Mouse (Mus musculus) layer of hippocampus, postnatal 14 days (tissue): ENCODE data around the gene Commd9. TPM values are rescaled to one million over a fixed set of nuclear protein-coding genes. Genes with fewer than 3 reads are reported as not detected.

Experiments used
- DNase-seq, 2 experiments: peaks; one replicate each; pipeline ENCODE4 v3.0.0; 2021 to 2022; ENCODE audit warnings: low spot score in 2 of 2, mixed read lengths in 1 of 2
- total RNA-seq, 2 experiments: library from RNA; stranded (reverse); gene quantifications; 2 replicates each; pipeline ENCODE4 v1.2.3; 2021

Commd9 gene
- total RNA-seq, 2 experiments from 2014 or later: 37.5 to 43.3 TPM

GRCm38 (mm10) chr2:101908773-101909172 lies 22.7 kb downstream of the Commd9 start:
- DNase-seq: no peak

DNA sequence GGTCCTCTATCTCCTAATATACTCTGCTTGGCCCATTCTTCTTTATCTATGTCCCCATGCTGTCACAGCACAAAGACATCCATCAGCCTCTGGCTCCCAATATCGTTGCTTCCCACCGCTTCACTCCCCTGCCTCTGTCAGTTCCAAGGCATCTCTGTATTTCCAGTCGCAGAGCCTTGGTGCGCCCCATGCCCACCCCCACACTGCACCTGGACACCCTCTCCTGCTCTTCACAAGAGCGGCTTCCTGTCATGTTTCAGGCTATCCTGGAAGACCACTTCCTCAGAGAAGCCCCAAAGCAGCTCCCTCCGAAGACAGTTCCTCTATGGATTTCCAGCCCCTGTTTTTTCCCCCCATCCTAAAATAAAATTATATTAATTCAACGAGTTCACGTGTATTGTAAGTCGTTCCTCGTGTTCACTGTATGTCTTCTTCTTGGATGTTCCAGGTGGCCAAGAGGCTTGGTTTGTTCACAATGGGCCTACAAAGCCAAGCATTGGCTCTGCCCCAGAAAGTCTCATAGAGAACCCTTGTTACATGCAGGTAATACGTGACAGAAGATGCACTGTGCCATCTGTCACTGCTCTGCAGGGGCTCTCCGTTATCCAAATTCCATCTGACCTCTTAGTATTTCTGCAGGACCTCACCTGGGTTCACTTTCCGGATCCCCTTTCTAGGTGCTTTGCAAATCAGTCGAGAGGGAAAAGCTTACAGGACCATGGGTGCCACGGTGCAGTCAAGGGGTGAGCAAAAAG lies 23.5 kb downstream of the Commd9 start:
- DNase-seq: no peak

DNA sequence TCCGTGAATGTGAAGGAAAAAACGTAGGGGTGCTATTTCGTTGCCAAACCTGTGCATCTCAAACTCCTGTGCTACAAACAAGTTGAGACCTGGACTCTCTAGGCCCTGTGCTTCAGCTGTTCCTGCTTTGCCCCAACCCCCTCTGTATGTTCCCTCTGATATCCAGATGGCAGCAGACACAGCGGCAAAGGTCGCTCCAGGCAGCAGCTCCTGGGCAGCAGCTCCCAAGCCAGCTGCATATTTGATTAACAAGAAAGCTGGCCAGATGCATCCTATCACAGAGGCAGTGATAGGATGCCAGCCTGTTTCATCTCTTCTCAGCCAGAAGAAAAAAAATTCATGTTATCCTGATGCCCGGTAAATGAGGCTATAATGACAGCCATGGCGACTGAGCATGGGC lies 32.5 kb downstream of the Commd9 start:
- no peak for DNase-seq

DNA sequence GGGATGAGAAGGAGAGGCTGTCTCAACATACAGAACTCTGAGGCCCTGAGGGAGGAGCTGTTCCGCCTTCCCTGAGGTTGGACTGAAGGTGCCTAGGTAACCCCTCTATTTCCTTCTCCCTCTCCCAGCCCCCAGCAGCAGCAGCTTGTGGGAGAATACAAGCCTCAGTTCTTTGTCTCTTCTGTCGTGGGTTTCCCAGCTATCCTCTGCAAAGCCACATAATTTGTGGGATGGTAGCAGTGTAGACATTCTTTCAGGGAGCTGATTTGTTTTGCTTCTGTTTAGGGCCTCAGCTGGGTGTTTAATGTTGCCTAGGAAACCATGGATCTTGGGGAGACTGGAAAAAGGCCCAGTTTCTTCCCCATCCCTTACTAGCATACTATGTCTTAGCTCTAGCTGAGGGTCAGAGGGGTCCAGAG lies 34.1 kb downstream of the Commd9 start:
- DNase-seq: no peak

- DNase-seq: no peak
These were observed 36.3 kb downstream of the Commd9 start for GRCm38 (mm10) chr2:101922302-101922701.

DNA sequence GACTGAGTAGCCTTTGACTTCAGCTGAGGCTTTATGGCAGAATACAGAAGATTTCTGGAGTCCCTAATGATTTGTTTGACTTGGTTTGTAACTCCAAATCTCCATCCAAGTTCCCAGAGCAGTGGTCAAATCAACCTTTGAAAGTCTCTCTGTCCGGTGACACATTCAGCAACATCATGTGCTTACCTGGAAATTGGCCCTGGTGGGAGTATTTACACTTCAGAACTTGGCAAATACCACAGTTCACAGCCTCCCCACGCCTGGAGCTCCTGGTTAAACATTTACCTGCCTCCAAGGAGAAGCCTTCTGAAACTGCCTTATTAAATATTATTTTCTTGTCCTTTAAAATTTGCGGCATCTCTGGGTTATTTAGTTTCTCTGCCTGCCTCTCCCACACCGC lies 37.1 kb downstream of the Commd9 start:
- DNase-seq: no peak

- DNase-seq: no peak
These were observed 39.1 kb downstream of the Commd9 start for GRCm38 (mm10) chr2:101925183-101925582.

- no peak for DNase-seq
These were observed 39.6 kb downstream of the Commd9 start for GRCm38 (mm10) chr2:101925591-101926188.

DNA sequence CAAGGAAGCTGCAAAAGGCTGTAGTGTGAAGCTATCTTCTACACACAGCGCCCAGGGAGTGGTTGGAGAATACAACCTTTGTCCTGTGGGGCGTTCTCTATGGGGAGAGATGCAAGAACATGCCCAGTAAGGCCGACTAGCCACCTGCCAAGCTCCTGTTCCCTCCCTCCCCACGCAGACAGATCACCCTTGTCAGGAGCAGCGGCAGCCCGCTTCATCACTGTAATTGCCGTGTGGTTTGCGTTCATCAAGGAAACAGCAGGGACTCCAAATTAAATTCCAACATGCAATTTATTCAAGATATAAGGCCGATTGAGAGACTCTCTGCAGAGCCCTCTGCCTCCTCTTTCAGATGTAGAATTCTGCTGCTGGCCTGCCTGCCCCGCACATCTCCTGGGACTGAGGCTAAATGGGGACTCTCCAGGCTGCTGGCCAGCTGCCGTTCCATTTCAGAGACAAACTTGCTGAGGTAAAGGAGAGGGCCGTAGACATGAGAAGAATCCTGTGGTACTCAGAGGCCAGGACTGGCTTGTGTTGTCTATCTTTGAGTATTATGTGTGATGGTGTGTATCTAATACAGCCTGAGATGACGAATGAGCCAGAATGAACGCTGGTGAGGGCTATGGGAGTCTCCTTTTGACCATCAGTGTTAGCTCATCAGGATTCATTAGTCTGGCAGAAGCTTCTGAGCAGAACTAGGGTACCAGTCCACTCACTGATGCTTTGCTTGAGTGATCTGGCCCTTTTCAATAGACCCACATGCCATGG lies 46.3 kb downstream of the Commd9 start:
- no peak for DNase-seq

DNA sequence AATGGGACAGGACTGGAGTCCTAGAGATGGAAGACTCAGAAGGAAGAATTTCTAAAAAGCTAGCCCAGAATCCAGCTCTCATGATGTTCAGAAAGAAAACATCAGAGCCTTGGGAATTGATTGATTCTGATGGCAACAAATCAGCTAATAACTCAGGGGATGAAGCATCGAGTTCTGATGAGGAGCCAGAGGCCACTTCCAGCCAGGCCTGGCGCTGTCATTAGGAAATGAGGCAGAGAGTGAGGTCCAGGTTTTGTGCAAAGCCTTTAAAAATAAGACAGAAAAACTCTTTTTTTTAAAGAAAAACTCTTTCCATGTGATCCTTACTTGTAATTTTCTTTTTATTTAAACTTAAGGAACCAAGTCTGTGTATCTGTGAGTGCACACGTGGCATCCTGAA lies 47.3 kb downstream of the Commd9 start:
- DNase-seq: no peak

GRCm38 (mm10) chr2:101935006-101935405 lies 49.0 kb downstream of the Commd9 start:
- DNase-seq: no peak

DNA sequence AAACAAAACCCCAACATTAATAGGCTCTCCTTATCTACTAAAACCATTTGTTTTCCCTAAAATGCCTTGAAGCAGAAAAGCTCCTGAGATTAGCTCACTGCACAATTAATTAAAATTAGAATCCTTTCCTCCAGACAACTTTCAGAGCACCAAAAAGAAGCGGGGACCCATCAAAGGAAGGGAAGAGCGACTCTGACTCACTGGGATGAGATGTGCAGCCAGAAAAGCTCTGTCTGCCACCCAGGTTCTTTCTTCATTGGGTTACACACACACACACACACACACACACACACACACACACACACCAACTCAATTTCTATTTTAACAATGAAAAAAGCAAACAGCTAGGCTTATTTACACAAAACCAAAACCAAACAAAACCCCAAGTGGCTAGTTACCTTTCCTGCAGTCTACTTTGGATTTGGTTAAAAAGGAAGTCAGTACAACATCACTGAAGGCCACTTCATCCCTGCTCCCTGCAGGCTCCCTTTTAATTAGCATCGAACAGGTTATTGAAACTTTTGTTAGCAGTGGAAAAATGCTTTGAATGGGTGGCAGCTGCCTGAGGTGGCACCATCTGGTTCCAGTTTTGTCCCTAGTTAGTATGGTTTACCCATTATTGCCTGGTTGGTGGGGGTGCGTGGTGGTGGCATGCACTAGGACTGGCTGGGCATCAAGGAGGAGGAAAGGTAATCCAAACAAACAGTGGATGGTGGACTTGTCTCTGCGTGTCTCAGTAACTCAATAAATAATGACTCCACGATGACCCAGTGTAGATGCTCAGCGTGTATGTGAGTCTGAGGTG lies 64.9 kb downstream of the Commd9 start:
- no peak for DNase-seq

Other genes starting within 250 kb of the Commd9 start
- under 1 TPM; 0.21 to 0.25 TPM for gene Rag1, start 236.7 kb upstream of the Commd9 start, total RNA-seq
- gene B230118H07Rik, start 236.7 kb upstream of the Commd9 start, total RNA-seq: 10 to 100 TPM; 28.5 to 32.6 TPM
- gene Traf6, start 207.8 kb upstream of the Commd9 start, total RNA-seq: 10 to 100 TPM; 12.5 to 12.8 TPM
- gene Prr5l, start 3.2 kb upstream of the Commd9 start, total RNA-seq: 1 to 10 TPM; 3.7 to 7.0 TPM